Mouse (Mus musculus): Measurements from ENCODE around the gene Vat1. TPM values are rescaled to one million over a fixed set of nuclear protein-coding genes. Genes with fewer than 3 reads are reported as not detected.
A peak's percentile ranks its signal among the peaks of the same experiment; 100 is the strongest.

Vat1 gene
- polyA plus RNA-seq, 2 experiments: 63.3 to 88.0 TPM

DNA sequence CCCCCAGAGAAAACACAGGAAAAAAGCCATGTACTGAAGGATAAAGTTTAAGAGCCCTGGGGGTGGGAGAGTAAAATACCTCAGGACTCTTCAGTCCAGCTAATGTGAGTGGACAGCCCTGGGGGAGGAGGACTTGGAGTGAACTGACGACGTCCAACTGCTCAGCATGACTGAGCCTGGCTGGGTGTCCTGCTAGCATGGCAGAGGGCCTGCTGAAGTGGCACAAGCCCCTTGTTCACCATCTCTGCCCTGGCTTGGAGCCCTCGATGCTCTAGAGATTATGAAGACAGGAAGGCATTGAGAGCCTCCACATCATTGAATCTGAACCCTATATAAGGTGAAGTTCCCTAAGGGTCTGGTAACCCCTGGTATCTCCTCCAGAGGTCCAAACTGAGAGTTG lies 5.9 kb upstream of the Vat1 start:
- ATAC-seq (ENCODE audit: low FRiP score, low read depth): no peak
- TF ChIP-seq POLR2A (IDR thresholded peaks at IDR 0.05; ENCODE audit: borderline replicate concordance, extremely low read depth, insufficient read depth, insufficient read length): no peak
- no peak for DNase-seq (ENCODE audit: low spot score)
- no peak overlapping the region for H3K4me3 ChIP-seq (replicated peaks; ENCODE audit: low read length)
- H3K27ac ChIP-seq (replicated peaks; ENCODE audit: low read depth, low read length): no peak overlapping the region
- no peaks in the 10 kb centered on the region for H3K27me3 ChIP-seq (ENCODE audit: control insufficient read depth, insufficient read depth, low read length)
- H3K9ac ChIP-seq (ENCODE audit: low read depth, low read length, severe bottlenecking): no peak overlapping the region
- H3K9me3 ChIP-seq (ENCODE audit: control insufficient read depth, low read length): no peaks in the 10 kb centered on the region
- peaks cover 6% of the 10 kb centered on the region for H3K4me1 ChIP-seq (ENCODE audit: control insufficient read depth, insufficient read depth, low read length)
- no peaks in the 10 kb centered on the region for H3K36me3 ChIP-seq (ENCODE audit: control insufficient read depth, insufficient read depth, low read length)
- 57% methylated on average over 3 of the region's 3 CpGs for WGBS
- no peak overlapping the region for H3K4me2 ChIP-seq (replicated peaks; ENCODE audit: low read depth, low read length, severe bottlenecking)

DNA sequence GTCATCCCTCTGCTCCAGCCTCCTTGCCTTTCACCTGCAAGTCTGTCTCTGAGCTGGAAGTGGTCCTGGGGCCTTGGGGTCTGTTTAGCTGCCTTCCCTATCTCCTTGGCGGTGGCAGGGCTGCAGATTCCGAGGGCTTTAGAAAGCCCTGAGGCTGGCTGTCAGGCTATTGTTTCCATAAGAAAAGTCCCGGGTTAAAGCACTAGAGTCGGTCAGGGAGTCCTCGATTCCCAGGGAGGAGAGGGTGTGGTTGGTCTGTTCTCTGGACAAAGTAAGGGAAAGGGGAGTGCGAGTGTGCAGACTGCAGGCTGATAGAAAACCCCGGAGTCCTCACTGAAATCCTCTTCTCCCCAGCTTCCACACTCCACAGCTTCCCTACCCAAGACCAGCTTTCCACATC lies 4.2 kb upstream of the Vat1 start:
- Histone ChIP-seq H3K9me3 (ENCODE audit: control insufficient read depth, low read length) (no peaks in the 10 kb centered on the region), H3K36me3 (ENCODE audit: control insufficient read depth, insufficient read depth, low read length) (no peaks in the 10 kb centered on the region), H3K4me3 (replicated peaks; ENCODE audit: low read length) (no peak overlapping the region), H3K27me3 (ENCODE audit: control insufficient read depth, insufficient read depth, low read length) (no peaks in the 10 kb centered on the region), H3K4me2 (replicated peaks; ENCODE audit: low read depth, low read length, severe bottlenecking) (no peak overlapping the region), H3K4me1 (ENCODE audit: control insufficient read depth, insufficient read depth, low read length) (peaks cover 6% of the 10 kb centered on the region), H3K27ac (replicated peaks; ENCODE audit: low read depth, low read length) (no peak overlapping the region), H3K9ac (ENCODE audit: low read depth, low read length, severe bottlenecking) (no peak overlapping the region)
- 52% methylated on average over 7 of the region's 7 CpGs for WGBS
- DNase-seq (ENCODE audit: low spot score) (no peak), ATAC-seq (ENCODE audit: low FRiP score, low read depth) (no peak)
- TF ChIP-seq POLR2A (IDR thresholded peaks at IDR 0.05; ENCODE audit: borderline replicate concordance, extremely low read depth, insufficient read depth, insufficient read length): no peak

DNA sequence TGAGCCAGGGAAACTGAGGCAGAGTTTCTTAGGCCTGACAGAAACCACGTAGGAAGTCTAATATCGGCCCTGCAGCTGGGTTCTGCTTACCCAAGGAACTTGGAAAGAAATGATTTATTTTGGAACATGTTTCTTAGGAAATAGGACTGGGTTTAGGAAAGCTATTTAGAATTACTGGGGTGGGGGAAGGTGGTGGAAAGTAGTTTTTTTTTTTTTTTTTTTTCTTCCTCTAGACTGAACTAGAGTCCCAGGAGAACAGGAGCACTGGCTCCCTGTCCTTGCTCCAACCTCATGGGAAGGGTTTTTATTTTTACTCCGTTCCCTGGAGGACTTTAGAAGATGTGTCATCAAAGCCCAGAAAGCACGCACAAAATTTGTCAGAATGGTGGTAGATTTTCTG lies 3.1 kb upstream of the Vat1 start:
- Histone ChIP-seq H3K36me3 (ENCODE audit: control insufficient read depth, insufficient read depth, low read length) (no peaks in the 10 kb centered on the region), H3K4me1 (ENCODE audit: control insufficient read depth, insufficient read depth, low read length) (peaks cover 16% of the 10 kb centered on the region), H3K4me2 (replicated peaks; ENCODE audit: low read depth, low read length, severe bottlenecking) (peak overlapping the region; percentile 95), H3K27me3 (ENCODE audit: control insufficient read depth, insufficient read depth, low read length) (no peaks in the 10 kb centered on the region), H3K9me3 (ENCODE audit: control insufficient read depth, low read length) (no peaks in the 10 kb centered on the region), H3K27ac (replicated peaks; ENCODE audit: low read depth, low read length) (no peak overlapping the region), H3K9ac (ENCODE audit: low read depth, low read length, severe bottlenecking) (no peak overlapping the region; the same call in 1 of the 2 replicates), H3K4me3 (replicated peaks; ENCODE audit: low read length) (peak overlapping the region; percentile 70; the same call in 1 of the 2 replicates)
- no peak for DNase-seq (ENCODE audit: low spot score)
- ATAC-seq (ENCODE audit: low FRiP score, low read depth): no peak
- no peak for TF ChIP-seq POLR2A (IDR thresholded peaks at IDR 0.05; ENCODE audit: borderline replicate concordance, extremely low read depth, insufficient read depth, insufficient read length)
- 64% methylated on average over 4 of the region's 4 CpGs for WGBS

DNA sequence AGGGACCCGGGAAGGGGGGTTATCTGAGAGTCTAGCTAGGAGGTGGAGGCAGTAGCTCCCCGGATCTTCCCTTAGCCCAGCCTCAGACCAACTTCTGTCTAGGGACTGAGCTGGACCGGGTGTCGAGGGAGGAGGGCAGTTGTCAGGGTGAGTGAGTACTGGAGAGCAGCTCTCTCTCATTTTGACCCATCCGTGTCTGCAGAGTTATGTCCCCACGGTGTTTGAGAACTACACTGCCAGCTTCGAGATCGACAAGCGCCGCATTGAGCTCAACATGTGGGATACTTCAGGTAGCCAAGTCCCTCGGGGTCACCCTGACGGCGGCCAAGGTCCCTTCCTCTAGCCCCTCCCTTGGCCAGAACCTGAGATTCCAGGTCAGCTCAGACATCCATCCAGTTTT lies 2.7 kb upstream of the Vat1 start:
- Histone ChIP-seq H3K4me3 (replicated peaks; ENCODE audit: low read length) (peak overlapping the region; percentile 70), H3K27ac (replicated peaks; ENCODE audit: low read depth, low read length) (no peak overlapping the region), H3K4me1 (ENCODE audit: control insufficient read depth, insufficient read depth, low read length) (peaks cover 19% of the 10 kb centered on the region), H3K36me3 (ENCODE audit: control insufficient read depth, insufficient read depth, low read length) (no peaks in the 10 kb centered on the region), H3K27me3 (ENCODE audit: control insufficient read depth, insufficient read depth, low read length) (no peaks in the 10 kb centered on the region), H3K4me2 (replicated peaks; ENCODE audit: low read depth, low read length, severe bottlenecking) (peak overlapping the region; percentile 95), H3K9me3 (ENCODE audit: control insufficient read depth, low read length) (no peaks in the 10 kb centered on the region), H3K9ac (ENCODE audit: low read depth, low read length, severe bottlenecking) (peak overlapping the region; percentile 61)
- TF ChIP-seq POLR2A (IDR thresholded peaks at IDR 0.05; ENCODE audit: borderline replicate concordance, extremely low read depth, insufficient read depth, insufficient read length): no peak
- WGBS: 2% methylated on average over 13 of the region's 13 CpGs
- DNase-seq (ENCODE audit: low spot score): no peak
- no peak for ATAC-seq (ENCODE audit: low FRiP score, low read depth)

DNA sequence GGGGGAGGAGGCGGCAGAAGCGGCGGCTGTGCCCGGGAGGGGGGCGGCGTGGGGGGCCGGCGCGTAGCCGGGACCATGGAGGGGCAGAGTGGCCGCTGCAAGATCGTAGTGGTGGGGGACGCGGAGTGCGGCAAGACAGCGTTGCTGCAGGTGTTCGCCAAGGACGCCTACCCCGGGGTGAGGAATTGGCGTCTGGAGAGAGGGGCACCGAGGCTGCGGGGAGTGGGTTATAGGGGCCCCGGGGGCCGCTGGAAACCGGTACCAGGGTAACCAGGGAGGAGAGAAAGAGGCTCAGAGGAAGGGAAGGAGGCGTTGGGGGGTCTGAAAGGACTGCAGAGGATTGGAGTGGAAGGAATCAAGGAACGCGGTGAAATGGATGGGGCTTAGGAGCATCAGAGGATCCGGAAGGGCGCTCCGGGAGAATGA lies 2.2 kb upstream of the Vat1 start:
- TF ChIP-seq POLR2A (IDR thresholded peaks at IDR 0.05; ENCODE audit: borderline replicate concordance, extremely low read depth, insufficient read depth, insufficient read length): no peak
- Histone ChIP-seq H3K9me3 (ENCODE audit: control insufficient read depth, low read length) (no peaks in the 10 kb centered on the region), H3K4me2 (replicated peaks; ENCODE audit: low read depth, low read length, severe bottlenecking) (peak overlapping the region; percentile 95), H3K4me1 (ENCODE audit: control insufficient read depth, insufficient read depth, low read length) (peaks cover 23% of the 10 kb centered on the region), H3K4me3 (replicated peaks; ENCODE audit: low read length) (peak overlapping the region; percentile 70), H3K27ac (replicated peaks; ENCODE audit: low read depth, low read length) (no peak overlapping the region), H3K36me3 (ENCODE audit: control insufficient read depth, insufficient read depth, low read length) (no peaks in the 10 kb centered on the region), H3K9ac (ENCODE audit: low read depth, low read length, severe bottlenecking) (peak overlapping the region; percentile 61), H3K27me3 (ENCODE audit: control insufficient read depth, insufficient read depth, low read length) (no peaks in the 10 kb centered on the region)
- peak; percentile 5 for DNase-seq (ENCODE audit: low spot score)
- under 1% methylated on average over 21 of the region's 31 CpGs for WGBS
- peak; percentile 10 for ATAC-seq (ENCODE audit: low FRiP score, low read depth)

Data from limb, embryonic 14.5 days (tissue).